Mouse (Mus musculus) heart, embryonic 16.5 days (tissue): ENCODE data around the gene Slc24a2. TPM values are rescaled to one million over a fixed set of nuclear protein-coding genes. Genes with fewer than 3 reads are reported as not detected.
A peak's percentile ranks its signal among the peaks of the same experiment; 100 is the strongest.

Source experiments
- ATAC-seq: fragments of 200-750 bp; cut with Nextera tagmentation; replicated peaks from 2 replicates; pipeline ENCODE4 v1.8.0; 2017; ENCODE audit warnings: moderate number of reproducible peaks; ENCODE audit not compliant: insufficient read depth, low FRiP score; ENCODE audit errors: extremely low read depth
- H3K27ac ChIP-seq: fragments of 300-500 bp; sonication (generic); 2 replicates; pipeline ENCODE4 v1.5.1; 2014; ENCODE audit warnings: mild to moderate bottlenecking, low read length, control low read depth, moderate library complexity
- H3K27me3 ChIP-seq: fragments of 300-500 bp; sonication (generic); 2 replicates; pipeline ENCODE4 v1.6.1; 2014; ENCODE audit warnings: low read length, mixed read lengths; ENCODE audit not compliant: control insufficient read depth, insufficient read depth
- H3K36me3 ChIP-seq: fragments of 300-500 bp; sonication (generic); 2 replicates; pipeline ENCODE4 v1.6.1; 2014; ENCODE audit not compliant: control insufficient read depth, insufficient read depth
- H3K4me1 ChIP-seq: fragments of 300-500 bp; sonication (generic); 2 replicates; pipeline ENCODE4 v1.6.1; 2014; ENCODE audit warnings: low read length, mixed read lengths; ENCODE audit not compliant: control insufficient read depth, insufficient read depth
- H3K4me2 ChIP-seq: fragments of 300-500 bp; sonication (generic); 2 replicates; pipeline ENCODE4 v1.6.1; 2014; ENCODE audit warnings: low read depth, mild to moderate bottlenecking, control low read depth, low read length
- H3K4me3 ChIP-seq: fragments of 300-500 bp; sonication (generic); 2 replicates; pipeline ENCODE4 v1.5.1; 2014; ENCODE audit warnings: mild to moderate bottlenecking, control low read depth, low read length
- H3K9ac ChIP-seq: fragments of 300-500 bp; sonication (generic); 2 replicates; pipeline ENCODE4 v1.6.1; 2014; ENCODE audit warnings: low read length, control low read depth
- H3K9me3 ChIP-seq: fragments of 300-500 bp; sonication (generic); replicated peaks from 2 replicates; pipeline ENCODE4 v1.6.1; 2016; ENCODE audit warnings: low read length; ENCODE audit not compliant: control insufficient read depth
- WGBS: fragments of 180-500 bp; shearing (Covaris S2); extraction: QIAGEN DNeasy Blood & Tissue Kit; methylation state at CpG from one replicate; pipeline ENCODE4 v1.1.7; 2014; 5-methylcytosine and 5-hydroxymethylcytosine counted together
- polyA plus RNA-seq: library from polyadenylated mRNA; unstranded; fragments of >200 nt; fragmentation: Nextera tagmentation; extraction: Ambion mirVana; gene quantifications from 2 replicates; pipeline ENCODE4 v1.2.1, GENCODE M21; 2015

Slc24a2 gene
- polyA plus RNA-seq, 1 experiment from 2014 or later: 4.6 TPM

GRCm38 (mm10) chr4:87090841-87091240 lies 139.4 kb downstream of the Slc24a2 start:
- ATAC-seq: no peak
- no peaks in the 10 kb centered on the region for H3K4me1 ChIP-seq
- H3K27ac ChIP-seq: no peak overlapping the region
- no peaks in the 10 kb centered on the region for H3K27me3 ChIP-seq
- H3K9me3 ChIP-seq: no peaks in the 10 kb centered on the region
- no peak overlapping the region for H3K4me2 ChIP-seq
- no peak overlapping the region for H3K9ac ChIP-seq
- H3K36me3 ChIP-seq: no peaks in the 10 kb centered on the region
- no peak overlapping the region for H3K4me3 ChIP-seq

GRCm38 (mm10) chr4:87088713-87089112 lies 141.6 kb downstream of the Slc24a2 start:
- Histone ChIP-seq H3K9ac (no peak overlapping the region), H3K4me1 (no peaks in the 10 kb centered on the region), H3K4me2 (no peak overlapping the region), H3K9me3 (no peaks in the 10 kb centered on the region), H3K4me3 (no peak overlapping the region), H3K36me3 (no peaks in the 10 kb centered on the region), H3K27ac (no peak overlapping the region), H3K27me3 (no peaks in the 10 kb centered on the region)
- WGBS: 73% methylated on average over 6 of the region's 6 CpGs
- ATAC-seq: no peak

- H3K9me3 ChIP-seq: no peaks in the 10 kb centered on the region
- no peak for ATAC-seq
- H3K27ac ChIP-seq: no peak overlapping the region
- no peak overlapping the region for H3K9ac ChIP-seq
- H3K36me3 ChIP-seq: no peaks in the 10 kb centered on the region
- H3K4me3 ChIP-seq: no peak overlapping the region
- H3K4me1 ChIP-seq: no peaks in the 10 kb centered on the region
- H3K4me2 ChIP-seq: no peak overlapping the region
- 82% methylated on average over 5 of the region's 5 CpGs for WGBS
- H3K27me3 ChIP-seq: no peaks in the 10 kb centered on the region
These were observed 142.7 kb downstream of the Slc24a2 start for GRCm38 (mm10) chr4:87087597-87087996.

- no peak overlapping the region for H3K4me3 ChIP-seq
- H3K27me3 ChIP-seq: no peaks in the 10 kb centered on the region
- no peak overlapping the region for H3K4me2 ChIP-seq
- peak overlapping the region; percentile 2; the same call in 1 of the 2 replicates for H3K27ac ChIP-seq
- 55% methylated on average over 11 of the region's 11 CpGs for WGBS
- H3K4me1 ChIP-seq: no peaks in the 10 kb centered on the region
- H3K9me3 ChIP-seq: no peaks in the 10 kb centered on the region
- H3K36me3 ChIP-seq: no peaks in the 10 kb centered on the region
- no peak overlapping the region for H3K9ac ChIP-seq
- ATAC-seq: no peak; the same call in 1 of the 2 replicates
These were observed 143.2 kb downstream of the Slc24a2 start for GRCm38 (mm10) chr4:87086933-87087577.

GRCm38 (mm10) chr4:87081321-87081720 lies 149.0 kb downstream of the Slc24a2 start:
- Histone ChIP-seq H3K27me3 (no peaks in the 10 kb centered on the region), H3K4me1 (peaks cover 3% of the 10 kb centered on the region; the same call in 1 of the 2 replicates), H3K4me2 (no peak overlapping the region), H3K27ac (no peak overlapping the region), H3K36me3 (no peaks in the 10 kb centered on the region), H3K4me3 (no peak overlapping the region), H3K9me3 (no peaks in the 10 kb centered on the region), H3K9ac (no peak overlapping the region)
- 64% methylated on average over 6 of the region's 6 CpGs for WGBS
- no peak for ATAC-seq

- ATAC-seq: no peak
- Histone ChIP-seq H3K4me1 (peaks cover 3% of the 10 kb centered on the region; the same call in 1 of the 2 replicates), H3K27ac (no peak overlapping the region), H3K4me2 (no peak overlapping the region), H3K4me3 (no peak overlapping the region), H3K9ac (no peak overlapping the region), H3K9me3 (no peaks in the 10 kb centered on the region), H3K27me3 (no peaks in the 10 kb centered on the region), H3K36me3 (no peaks in the 10 kb centered on the region)
- WGBS: 78% methylated on average over 4 of the region's 4 CpGs
These were observed 151.0 kb downstream of the Slc24a2 start for GRCm38 (mm10) chr4:87079305-87079704.

- H3K9ac ChIP-seq: no peak overlapping the region
- 56% methylated on average over 2 of the region's 2 CpGs for WGBS
These were observed 151.6 kb downstream of the Slc24a2 start for GRCm38 (mm10) chr4:87078726-87079125.

GRCm38 (mm10) chr4:87075761-87076160 lies 154.5 kb downstream of the Slc24a2 start:
- H3K27me3 ChIP-seq: no peaks in the 10 kb centered on the region
- H3K27ac ChIP-seq: no peak overlapping the region
- WGBS: 47% methylated on average over 3 of the region's 3 CpGs
- H3K4me3 ChIP-seq: no peak overlapping the region
- no peaks in the 10 kb centered on the region for H3K36me3 ChIP-seq
- no peaks in the 10 kb centered on the region for H3K9me3 ChIP-seq
- no peak overlapping the region for H3K4me2 ChIP-seq
- no peak for ATAC-seq
- no peak overlapping the region for H3K9ac ChIP-seq
- no peaks in the 10 kb centered on the region for H3K4me1 ChIP-seq

More at GRCm38 (mm10) chr4:87078726-87079125, 151.6 kb downstream of the Slc24a2 start:
- H3K4me3 ChIP-seq: no peak overlapping the region
- no peak overlapping the region for H3K4me2 ChIP-seq
- no peaks in the 10 kb centered on the region for H3K27me3 ChIP-seq
- H3K36me3 ChIP-seq: no peaks in the 10 kb centered on the region
- no peak for ATAC-seq
- no peaks in the 10 kb centered on the region for H3K9me3 ChIP-seq
- no peak overlapping the region for H3K27ac ChIP-seq
- peaks cover 3% of the 10 kb centered on the region; the same call in 1 of the 2 replicates for H3K4me1 ChIP-seq

GRCm38 (mm10) chr4:87068121-87068520 lies 162.2 kb downstream of the Slc24a2 start:
- Histone ChIP-seq H3K4me2 (no peak overlapping the region), H3K27me3 (no peaks in the 10 kb centered on the region), H3K4me3 (no peak overlapping the region), H3K4me1 (peaks cover 13% of the 10 kb centered on the region), H3K36me3 (no peaks in the 10 kb centered on the region), H3K9ac (no peak overlapping the region), H3K27ac (no peak overlapping the region), H3K9me3 (no peaks in the 10 kb centered on the region)
- no peak for ATAC-seq
- 86% methylated on average over 3 of the region's 3 CpGs for whole genome bisulfite sequencing
